Mouse (Mus musculus): ENCODE measurements at regions not wholly inside any gene's neighbourhood (a gene's known extent, or its start where the extent isn't known, plus 50 kb on each side); places are given as distances from the start of the nearest gene placed in this dataset.
A peak's percentile ranks its signal among the peaks of the same experiment; 100 is the strongest.

DNA sequence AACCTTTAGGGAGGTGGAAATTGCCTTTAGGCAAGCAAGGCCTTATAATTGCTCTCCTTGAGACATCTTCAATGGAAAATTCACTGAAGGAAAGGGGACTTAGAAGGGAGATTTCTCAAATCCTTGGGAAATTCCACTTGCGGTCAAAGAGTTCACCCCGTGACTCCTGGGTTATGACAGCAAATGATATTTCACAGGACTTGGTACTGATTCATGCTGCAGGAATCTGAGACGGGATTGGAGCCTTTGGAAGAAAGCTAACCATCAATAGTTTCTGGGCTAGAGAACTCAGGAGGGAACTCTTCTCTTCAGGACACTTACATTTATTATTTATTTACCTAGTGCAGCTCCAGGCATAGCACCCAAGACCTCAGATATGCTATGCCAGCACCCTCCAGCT is 52.8 kb upstream of the Cxcl5 start:
- peak; percentile 75 for DNase-seq (ENCODE audit: extremely low read depth, insufficient read length, low spot score)

DNA sequence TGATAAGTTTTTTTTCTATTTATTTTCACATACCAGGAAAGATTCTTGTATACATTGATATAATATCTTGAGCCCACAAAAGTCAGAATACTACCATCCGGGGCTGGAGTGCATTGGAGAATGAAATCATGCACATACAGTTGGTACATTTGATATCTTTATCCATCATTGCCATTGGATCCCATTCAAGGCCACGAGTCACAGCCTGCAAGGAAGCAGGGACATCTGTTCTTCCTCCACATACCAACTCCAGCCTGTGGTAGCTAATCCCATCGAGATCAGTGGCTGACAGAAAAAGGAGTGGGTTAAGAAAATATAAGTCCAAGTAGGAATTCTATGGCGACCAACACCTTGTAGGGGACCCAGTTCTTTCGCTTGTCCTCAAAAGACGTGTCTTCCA is 55.5 kb upstream of the Cxcl5 start:
- no peak for DNase-seq (ENCODE audit: extremely low read depth, insufficient read length, low spot score)

- DNase-seq (ENCODE audit: extremely low read depth, insufficient read length, low spot score), result no peak
Measured at GRCm38 (mm10) chr5:90700178-90700577, 59.0 kb upstream of the Cxcl5 start.

DNA sequence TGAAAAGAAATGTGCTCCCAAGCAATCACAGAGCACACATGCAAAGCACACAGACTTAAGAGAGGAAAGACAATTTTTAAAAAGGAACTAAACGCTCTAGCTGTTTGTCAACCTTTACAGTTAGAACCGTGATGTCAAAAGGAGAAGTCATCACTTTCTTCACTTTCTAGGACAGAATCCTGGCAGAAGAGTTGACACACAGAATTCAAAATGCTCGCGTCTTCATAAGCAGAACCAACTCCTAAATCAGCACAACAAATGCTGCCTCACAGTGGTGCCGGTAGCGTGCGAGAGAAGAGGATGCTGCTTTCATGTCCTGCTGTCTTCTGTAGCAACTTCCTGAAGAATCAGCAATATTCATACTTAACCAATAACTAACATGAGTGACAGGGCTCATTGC is 55.6 kb upstream of the Rassf6 start:
- DNase-seq (ENCODE audit: extremely low read depth, insufficient read length, low spot score), result no peak

DNA sequence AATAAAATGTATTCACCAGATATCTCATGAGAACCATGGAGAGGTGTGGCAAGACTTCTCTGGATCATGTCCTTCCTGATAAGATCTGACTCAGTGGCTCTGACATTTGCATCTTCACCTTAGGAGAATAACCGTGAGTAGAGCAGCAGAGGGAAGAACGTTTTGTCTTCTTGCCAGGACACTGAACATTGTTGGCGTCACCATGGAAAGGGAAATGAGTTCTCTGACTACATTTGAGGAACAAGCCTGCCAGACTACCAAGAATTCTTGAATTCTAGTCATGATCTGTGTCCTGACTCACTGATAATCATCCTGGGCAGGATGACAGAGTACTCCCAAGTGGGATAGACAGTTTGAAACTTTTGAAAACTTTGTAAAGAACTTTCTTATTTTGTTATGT is 54.0 kb upstream of the Rassf6 start:
- no peak for DNase-seq (ENCODE audit: extremely low read depth, insufficient read length, low spot score)

- DNase-seq (ENCODE audit: extremely low read depth, insufficient read length, low spot score), result no peak
Measured at GRCm38 (mm10) chr5:90690746-90691145, 50.3 kb upstream of the Rassf6 start.

Data from 3134 (cell line).